Mouse (Mus musculus) right cerebral cortex, postnatal 14 days (tissue): ENCODE measurements at regions not wholly inside any gene's neighbourhood (a gene's known extent, or its start where the extent isn't known, plus 50 kb on each side); places are given as distances from the start of the nearest gene placed in this dataset.

Experiments
- DNase-seq: peaks from one replicate; pipeline ENCODE4 v3.0.0; 2022

- DNase-seq, result no peak
Observed at GRCm38 (mm10) chr10:43718768-43719167, 140.7 kb downstream of the Cd24a start.

GRCm38 (mm10) chr10:43721356-43721755 lies 143.3 kb downstream of the Cd24a start:
- no peak for DNase-seq

GRCm38 (mm10) chr10:43722164-43722563 lies 144.1 kb downstream of the Cd24a start:
- no peak for DNase-seq

GRCm38 (mm10) chr10:43722711-43723614 lies 144.9 kb downstream of the Cd24a start:
- DNase-seq, result no peak

- DNase-seq, result no peak
Observed at GRCm38 (mm10) chr10:43723615-43723937, 145.5 kb downstream of the Cd24a start.

GRCm38 (mm10) chr10:43727746-43728145 lies 149.7 kb downstream of the Cd24a start:
- no peak for DNase-seq

- no peak for DNase-seq
Observed at GRCm38 (mm10) chr10:43729184-43729583, 151.1 kb downstream of the Cd24a start.

- no peak for DNase-seq
Observed at GRCm38 (mm10) chr10:43733618-43734415, 155.7 kb downstream of the Cd24a start.

GRCm38 (mm10) chr10:43739181-43739580 lies 161.1 kb downstream of the Cd24a start:
- DNase-seq, result no peak

- no peak for DNase-seq
Observed at GRCm38 (mm10) chr10:43739718-43740117, 161.6 kb downstream of the Cd24a start.

GRCm38 (mm10) chr10:43740204-43740865 lies 161.2 kb downstream of the Qrsl1 start:
- peak; percentile 11 for DNase-seq

GRCm38 (mm10) chr10:43741361-43742084 lies 160.0 kb downstream of the Qrsl1 start:
- DNase-seq, result no peak

- no peak for DNase-seq
Observed at GRCm38 (mm10) chr10:43742085-43743054, 159.2 kb downstream of the Qrsl1 start.

GRCm38 (mm10) chr10:43743188-43744120 lies 158.1 kb downstream of the Qrsl1 start:
- DNase-seq, result no peak

- no peak for DNase-seq
Observed at GRCm38 (mm10) chr10:43745931-43746630, 155.5 kb downstream of the Qrsl1 start.

- no peak for DNase-seq
Observed at GRCm38 (mm10) chr10:43746631-43747001, 154.9 kb downstream of the Qrsl1 start.

GRCm38 (mm10) chr10:43747541-43747940 lies 154.0 kb downstream of the Qrsl1 start:
- DNase-seq, result no peak

- no peak for DNase-seq
Observed at GRCm38 (mm10) chr10:43748300-43748699, 153.2 kb downstream of the Qrsl1 start.

- DNase-seq, result no peak
Observed at GRCm38 (mm10) chr10:43749496-43750110, 151.9 kb downstream of the Qrsl1 start.
